Mouse (Mus musculus): ENCODE data around the gene Jazf1. TPM values are rescaled to one million over a fixed set of nuclear protein-coding genes. Genes with fewer than 3 reads are reported as not detected.

Gene Jazf1
- total and polyA plus RNA-seq, 2 experiments from 2014 or later = 35.2 to 56.1 TPM

GRCm38 (mm10) chr6:52790316-52790715 is 278.1 kb downstream of the Jazf1 start:
- no peak for TF ChIP-seq CTCF (IDR thresholded peaks at IDR 0.05; ENCODE audit: low read depth)
- Histone ChIP-seq H3K27me3 (ENCODE audit: insufficient read depth, low read length) (no peaks in the 10 kb centered on the region), H3K9ac (replicated peaks; ENCODE audit: low read length) (no peak overlapping the region), H3K4me2 (ENCODE audit: low read depth, low read length) (no peak overlapping the region), H3K27ac (no peak overlapping the region), H3K4me1 (ENCODE audit: insufficient read depth, low read length) (peaks cover 12% of the 10 kb centered on the region), H3K36me3 (ENCODE audit: insufficient read depth, low read length) (no peaks in the 10 kb centered on the region), H3K9me3 (ENCODE audit: low read length) (no peaks in the 10 kb centered on the region), H3K4me3 (ENCODE audit: low read length) (no peak overlapping the region)
- DNase-seq (ENCODE audit: low spot score) = no peak
- no peak for ATAC-seq
- WGBS = 79% methylated on average over 10 of the region's 10 CpGs

DNA sequence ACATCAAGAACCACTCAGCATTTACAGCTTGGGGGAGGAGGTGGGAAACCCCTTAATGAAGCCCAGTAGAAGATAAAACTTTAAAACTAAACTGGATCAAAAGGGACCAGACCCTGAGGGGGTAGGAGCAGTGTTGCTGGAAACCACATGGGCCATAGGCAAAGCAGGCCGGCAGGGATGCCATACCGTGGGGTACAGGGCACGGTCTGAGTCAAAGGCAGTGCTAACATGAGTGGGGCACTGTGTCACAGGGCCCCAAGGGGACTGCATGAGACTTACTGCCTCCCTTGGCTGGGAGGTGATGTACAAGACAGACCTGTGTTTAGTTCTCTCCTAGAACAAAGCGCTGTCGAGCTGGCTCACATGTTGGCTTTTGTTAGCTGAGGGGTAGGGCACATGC is 288.9 kb downstream of the Jazf1 start:
- H3K9ac ChIP-seq (replicated peaks; ENCODE audit: low read length) = no peak overlapping the region
- no peak for DNase-seq (ENCODE audit: low spot score)
- H3K9me3 ChIP-seq (ENCODE audit: low read length) = no peaks in the 10 kb centered on the region
- H3K27me3 ChIP-seq (ENCODE audit: insufficient read depth, low read length) = no peaks in the 10 kb centered on the region
- no peak overlapping the region for H3K4me2 ChIP-seq (ENCODE audit: low read depth, low read length)
- H3K36me3 ChIP-seq (ENCODE audit: insufficient read depth, low read length) = no peaks in the 10 kb centered on the region; the same call in 1 of the 2 replicates
- TF ChIP-seq CTCF (IDR thresholded peaks at IDR 0.05; ENCODE audit: low read depth) = no peak
- no peak for ATAC-seq
- no peaks in the 10 kb centered on the region for H3K4me1 ChIP-seq (ENCODE audit: insufficient read depth, low read length)
- no peak overlapping the region for H3K27ac ChIP-seq
- WGBS = 83% methylated on average over 5 of the region's 5 CpGs
- H3K4me3 ChIP-seq (ENCODE audit: low read length) = no peak overlapping the region

DNA sequence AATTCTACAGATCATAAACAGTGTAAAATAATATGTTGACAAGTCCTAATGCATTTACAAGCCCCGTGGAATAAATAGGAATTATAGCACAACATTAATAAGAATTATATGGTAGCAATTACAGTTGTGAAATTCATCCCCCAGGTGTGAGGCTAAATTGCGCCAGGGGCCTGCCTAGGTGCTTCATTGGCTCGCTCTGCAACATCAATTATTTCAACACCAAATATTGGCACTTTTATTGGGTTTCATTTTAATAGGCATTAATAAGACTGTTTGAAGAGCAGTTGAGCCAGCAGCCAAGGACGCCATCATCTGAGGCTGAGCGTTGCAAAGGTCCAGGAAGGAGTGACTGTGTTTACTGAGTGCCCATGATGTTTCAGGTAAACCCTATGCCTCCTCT is 289.9 kb downstream of the Jazf1 start:
- H3K27ac ChIP-seq = no peak overlapping the region
- DNase-seq (ENCODE audit: low spot score) (no peak), ATAC-seq (no peak)
- 92% methylated on average over 5 of the region's 5 CpGs for WGBS
- no peak overlapping the region for H3K9ac ChIP-seq (replicated peaks; ENCODE audit: low read length)
- H3K4me3 ChIP-seq (ENCODE audit: low read length) = no peak overlapping the region
- H3K9me3 ChIP-seq (ENCODE audit: low read length) = no peaks in the 10 kb centered on the region
- no peaks in the 10 kb centered on the region; the same call in 1 of the 2 replicates for H3K36me3 ChIP-seq (ENCODE audit: insufficient read depth, low read length)
- no peaks in the 10 kb centered on the region for H3K27me3 ChIP-seq (ENCODE audit: insufficient read depth, low read length)
- no peaks in the 10 kb centered on the region for H3K4me1 ChIP-seq (ENCODE audit: insufficient read depth, low read length)
- no peak for TF ChIP-seq CTCF (IDR thresholded peaks at IDR 0.05; ENCODE audit: low read depth)
- H3K4me2 ChIP-seq (ENCODE audit: low read depth, low read length) = no peak overlapping the region

DNA sequence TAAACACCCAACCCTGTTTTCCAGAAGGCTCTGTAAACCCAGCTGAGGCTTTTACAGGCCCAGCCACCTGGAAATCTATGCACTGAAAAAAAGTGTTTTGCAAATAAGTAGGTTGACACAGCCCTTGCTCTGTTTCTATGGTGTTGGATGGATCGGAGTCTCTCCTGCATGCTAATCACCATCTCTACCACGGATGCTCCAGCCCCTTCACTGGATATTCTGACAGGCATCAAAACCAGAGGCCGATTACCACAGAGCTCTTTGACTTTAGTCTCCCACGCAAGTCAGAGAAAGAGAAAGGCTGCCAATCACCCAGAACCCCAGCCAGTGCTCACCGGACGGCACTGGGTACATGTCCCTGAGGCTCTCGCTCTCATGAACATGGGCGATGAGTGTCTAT is 291.4 kb downstream of the Jazf1 start:
- 58% methylated on average over 8 of the region's 8 CpGs for WGBS
- DNase-seq (ENCODE audit: low spot score) = no peak

DNA sequence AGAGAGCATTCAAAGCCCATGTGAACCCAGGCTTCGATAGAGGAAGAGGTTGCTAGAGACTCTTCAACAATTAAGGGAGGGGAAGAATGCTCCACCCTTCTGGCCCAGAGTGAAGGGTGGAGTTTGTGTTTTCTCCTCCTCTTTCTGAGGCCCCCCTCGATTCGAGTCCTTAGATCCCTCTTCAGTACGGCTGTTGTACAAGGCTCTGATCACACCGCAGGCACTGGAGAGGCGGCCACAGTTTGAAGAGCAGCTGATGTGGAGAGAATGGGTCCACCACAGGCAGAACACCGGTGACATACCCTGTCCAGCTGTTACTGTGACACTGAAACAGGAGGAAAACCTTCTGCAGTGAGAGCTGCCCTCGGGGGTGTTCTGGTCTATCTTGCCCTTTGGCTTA is 292.5 kb downstream of the Jazf1 start:
- no peaks in the 10 kb centered on the region; the same call in 1 of the 2 replicates for H3K36me3 ChIP-seq (ENCODE audit: insufficient read depth, low read length)
- H3K4me2 ChIP-seq (ENCODE audit: low read depth, low read length) = no peak overlapping the region
- WGBS = 85% methylated on average over 8 of the region's 8 CpGs
- TF ChIP-seq CTCF (IDR thresholded peaks at IDR 0.05; ENCODE audit: low read depth) = no peak
- no peaks in the 10 kb centered on the region for H3K27me3 ChIP-seq (ENCODE audit: insufficient read depth, low read length)
- H3K9me3 ChIP-seq (ENCODE audit: low read length) = no peaks in the 10 kb centered on the region
- DNase-seq (ENCODE audit: low spot score) (no peak), ATAC-seq (no peak)
- no peak overlapping the region for H3K4me3 ChIP-seq (ENCODE audit: low read length)
- no peak overlapping the region for H3K27ac ChIP-seq
- H3K9ac ChIP-seq (replicated peaks; ENCODE audit: low read length) = no peak overlapping the region
- no peaks in the 10 kb centered on the region for H3K4me1 ChIP-seq (ENCODE audit: insufficient read depth, low read length)

More for the DNA sequence above, 291.4 kb downstream of the Jazf1 start:
- Histone ChIP-seq H3K27me3 (ENCODE audit: insufficient read depth, low read length) (no peaks in the 10 kb centered on the region), H3K4me3 (ENCODE audit: low read length) (no peak overlapping the region), H3K36me3 (ENCODE audit: insufficient read depth, low read length) (no peaks in the 10 kb centered on the region; the same call in 1 of the 2 replicates), H3K9me3 (ENCODE audit: low read length) (no peaks in the 10 kb centered on the region), H3K4me2 (ENCODE audit: low read depth, low read length) (no peak overlapping the region), H3K4me1 (ENCODE audit: insufficient read depth, low read length) (no peaks in the 10 kb centered on the region), H3K27ac (no peak overlapping the region), H3K9ac (replicated peaks; ENCODE audit: low read length) (no peak overlapping the region)
- peak; percentile 19; the same call in 1 of the 2 replicates for ATAC-seq
- no peak for TF ChIP-seq CTCF (IDR thresholded peaks at IDR 0.05; ENCODE audit: low read depth)

DNA sequence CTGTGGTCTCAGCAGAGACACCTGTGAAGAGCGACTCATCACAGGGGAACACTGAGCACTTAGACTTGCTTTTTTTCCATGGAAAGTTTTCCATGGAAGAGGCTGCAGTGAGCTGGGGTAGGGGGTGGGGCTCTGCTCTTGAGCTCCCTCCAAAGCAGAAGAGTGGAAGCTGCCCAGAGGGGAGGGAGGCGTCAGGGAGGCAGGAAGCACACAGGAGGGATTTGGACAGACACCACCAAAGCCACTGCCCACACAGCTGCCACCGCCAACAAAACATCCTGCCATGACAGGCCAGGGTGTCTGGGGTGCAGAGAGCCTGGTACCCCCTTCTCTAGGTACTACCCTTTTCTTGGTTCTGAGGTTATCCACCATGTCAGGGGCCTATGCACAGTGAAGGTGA is 293.1 kb downstream of the Jazf1 start:
- DNase-seq (ENCODE audit: low spot score) = no peak
- Histone ChIP-seq H3K9ac (replicated peaks; ENCODE audit: low read length) (no peak overlapping the region), H3K4me1 (ENCODE audit: insufficient read depth, low read length) (no peaks in the 10 kb centered on the region), H3K9me3 (ENCODE audit: low read length) (no peaks in the 10 kb centered on the region), H3K4me3 (ENCODE audit: low read length) (no peak overlapping the region), H3K4me2 (ENCODE audit: low read depth, low read length) (no peak overlapping the region), H3K27ac (no peak overlapping the region), H3K27me3 (ENCODE audit: insufficient read depth, low read length) (no peaks in the 10 kb centered on the region), H3K36me3 (ENCODE audit: insufficient read depth, low read length) (peaks cover 5% of the 10 kb centered on the region)
- ATAC-seq = no peak
- 81% methylated on average over 3 of the region's 3 CpGs for WGBS
- TF ChIP-seq CTCF (IDR thresholded peaks at IDR 0.05; ENCODE audit: low read depth) = no peak

DNA sequence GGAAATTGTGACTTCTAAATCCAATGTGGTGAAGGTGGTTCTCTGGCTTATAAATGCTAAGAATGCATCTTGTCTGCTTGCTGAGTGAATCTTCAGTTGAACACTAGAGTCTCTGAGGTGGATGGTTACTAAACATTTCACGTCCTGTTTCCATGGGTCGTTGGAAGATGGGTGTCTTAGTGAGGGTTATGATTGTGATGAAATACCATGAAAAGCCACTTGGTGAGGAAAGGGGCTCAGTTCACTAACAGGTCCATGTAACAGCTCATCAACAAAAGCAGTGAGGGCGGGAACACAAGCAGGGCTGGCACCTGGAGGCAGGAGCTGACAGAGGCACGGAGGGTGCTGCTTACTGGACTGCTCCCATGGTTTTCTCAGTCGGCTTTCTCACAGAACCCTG is 295.3 kb downstream of the Jazf1 start:
- 85% methylated on average over 5 of the region's 5 CpGs for WGBS
- DNase-seq (ENCODE audit: low spot score) = no peak

More for the DNA sequence above, 295.3 kb downstream of the Jazf1 start:
- peaks cover 19% of the 10 kb centered on the region for H3K36me3 ChIP-seq (ENCODE audit: insufficient read depth, low read length)
- H3K9me3 ChIP-seq (ENCODE audit: low read length) = no peaks in the 10 kb centered on the region
- H3K27me3 ChIP-seq (ENCODE audit: insufficient read depth, low read length) = no peaks in the 10 kb centered on the region
- no peak overlapping the region for H3K27ac ChIP-seq
- no peaks in the 10 kb centered on the region for H3K4me1 ChIP-seq (ENCODE audit: insufficient read depth, low read length)
- no peak overlapping the region for H3K4me3 ChIP-seq (ENCODE audit: low read length)
- no peak overlapping the region for H3K9ac ChIP-seq (replicated peaks; ENCODE audit: low read length)
- ATAC-seq = no peak
- no peak overlapping the region for H3K4me2 ChIP-seq (ENCODE audit: low read depth, low read length)
- TF ChIP-seq CTCF (IDR thresholded peaks at IDR 0.05; ENCODE audit: low read depth) = no peak
